Mouse (Mus musculus): ENCODE results near the gene Hdhd5.

Gene Hdhd5

DNA sequence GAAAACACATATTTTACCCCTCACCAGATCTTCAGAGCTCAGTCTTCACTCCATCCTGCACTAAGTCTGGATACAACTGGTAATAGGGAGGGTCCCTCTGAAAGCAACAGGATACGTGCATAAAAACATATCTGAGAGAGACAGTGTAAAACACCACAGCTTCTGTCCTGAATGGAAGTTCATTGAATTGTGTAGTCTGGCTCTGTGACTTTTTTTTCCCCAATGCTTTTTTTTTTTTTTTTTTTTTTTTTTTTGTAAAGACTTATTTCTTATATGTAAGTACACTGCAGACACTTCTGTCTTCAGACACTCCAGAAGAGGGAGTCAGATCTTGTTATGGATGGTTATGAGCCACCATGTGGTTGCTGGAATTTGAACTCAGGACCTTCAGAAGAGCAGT, 1.5 kb upstream of the Hdhd5 start:
- no peak for DNase-seq (ENCODE audit: low spot score)

DNA sequence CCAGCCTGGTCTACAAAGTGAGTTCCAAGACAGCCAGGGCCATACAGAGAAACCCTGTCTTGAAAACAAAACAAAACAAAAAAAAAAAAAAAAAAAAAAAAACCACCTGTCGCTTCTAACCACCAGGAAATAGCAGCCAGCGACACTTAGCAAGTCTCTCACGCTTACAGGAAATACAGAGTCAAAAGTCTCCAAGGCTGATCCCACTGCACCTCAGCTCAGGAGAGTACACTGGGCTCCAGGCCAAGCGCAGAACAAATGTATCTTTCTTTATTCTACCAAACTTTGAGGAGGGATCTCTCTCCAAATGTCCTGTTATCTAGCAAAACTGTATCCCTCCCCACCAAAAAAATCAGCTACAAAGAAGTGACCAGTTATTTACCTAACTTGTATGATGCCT, 2.0 kb downstream of the Hdhd5 start:
- DNase-seq (ENCODE audit: low spot score) = no peak

DNA sequence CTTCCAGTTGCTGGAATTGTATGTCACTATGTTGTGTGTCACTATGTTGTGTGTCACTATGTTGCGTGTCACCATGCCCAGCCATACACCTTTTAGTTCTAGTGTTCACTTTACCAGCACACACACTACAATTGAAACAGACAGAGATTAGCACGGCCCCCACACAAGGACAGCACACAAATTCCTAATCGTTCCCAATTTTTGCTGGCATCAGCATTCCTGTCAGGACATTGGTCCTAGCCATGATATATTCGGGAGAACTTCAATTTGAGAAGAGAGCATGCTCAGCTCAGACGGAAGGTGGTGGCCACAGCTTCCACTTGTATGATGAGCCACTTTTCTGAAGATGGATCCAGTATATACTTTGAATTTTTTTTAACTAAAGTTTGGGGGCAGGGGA, 6.3 kb downstream of the Hdhd5 start:
- no peak for DNase-seq (ENCODE audit: low spot score)

DNA sequence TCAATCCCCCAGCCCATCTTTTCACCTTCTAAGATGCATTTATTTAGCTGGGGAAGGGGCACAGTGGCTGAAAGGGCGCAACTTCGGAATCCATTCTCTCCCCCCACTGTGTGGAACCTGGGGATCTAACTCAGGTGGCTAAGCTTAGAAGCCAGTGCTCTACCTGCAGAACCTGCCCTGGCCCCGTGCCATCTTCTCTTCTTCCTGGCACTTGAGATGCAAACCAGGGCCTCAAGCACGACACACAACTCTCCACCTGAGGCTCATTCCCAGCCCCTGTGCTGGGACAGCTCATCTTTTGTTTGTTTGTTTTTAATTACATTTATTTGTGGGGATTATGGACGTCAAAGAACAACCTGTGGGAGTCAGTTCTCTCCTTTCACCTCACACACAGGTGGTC, 11.5 kb downstream of the Hdhd5 start:
- no peak for DNase-seq (ENCODE audit: low spot score)

DNA sequence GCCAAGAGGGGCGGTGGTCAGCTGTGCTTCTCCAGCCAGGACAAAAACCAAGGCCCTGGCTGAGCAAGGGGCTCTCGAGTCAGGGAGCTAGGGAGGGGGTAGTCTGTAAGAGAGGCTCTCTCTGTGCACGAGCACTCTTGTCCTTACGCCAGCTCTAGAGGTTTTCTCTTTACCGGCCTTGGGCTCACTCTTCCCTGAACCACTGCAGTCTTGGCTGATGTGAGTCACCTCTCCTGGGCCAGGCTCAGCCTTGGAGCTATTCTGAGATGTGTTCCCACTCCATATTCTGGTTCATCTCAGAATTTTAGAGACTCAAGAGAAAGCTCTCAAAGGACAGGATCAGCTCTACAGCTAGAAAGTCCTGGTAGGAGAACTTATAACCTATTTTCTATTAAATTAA, 13.8 kb downstream of the Hdhd5 start:
- no peak for DNase-seq (ENCODE audit: low spot score)

DNA sequence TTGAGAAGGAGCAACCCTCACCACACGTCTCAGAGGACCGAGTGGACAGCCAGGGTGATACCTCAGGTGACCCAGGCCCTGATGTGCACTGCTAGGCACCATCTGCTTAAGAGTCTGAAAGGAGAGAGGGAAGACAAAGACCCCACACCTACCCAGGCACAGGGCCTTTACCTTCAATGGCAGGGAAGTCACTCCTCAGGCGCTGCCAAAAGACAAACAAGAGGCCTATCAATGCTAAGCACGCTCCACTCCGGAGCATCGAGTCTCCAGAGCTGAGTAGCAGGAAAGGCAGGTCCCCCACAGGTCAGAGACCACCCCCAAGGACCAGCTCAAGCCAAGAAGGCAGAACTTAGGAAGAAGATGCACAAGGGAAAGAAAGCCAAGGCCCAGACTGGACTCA, 14.2 kb downstream of the Hdhd5 start:
- DNase-seq (ENCODE audit: low spot score) = no peak

DNA sequence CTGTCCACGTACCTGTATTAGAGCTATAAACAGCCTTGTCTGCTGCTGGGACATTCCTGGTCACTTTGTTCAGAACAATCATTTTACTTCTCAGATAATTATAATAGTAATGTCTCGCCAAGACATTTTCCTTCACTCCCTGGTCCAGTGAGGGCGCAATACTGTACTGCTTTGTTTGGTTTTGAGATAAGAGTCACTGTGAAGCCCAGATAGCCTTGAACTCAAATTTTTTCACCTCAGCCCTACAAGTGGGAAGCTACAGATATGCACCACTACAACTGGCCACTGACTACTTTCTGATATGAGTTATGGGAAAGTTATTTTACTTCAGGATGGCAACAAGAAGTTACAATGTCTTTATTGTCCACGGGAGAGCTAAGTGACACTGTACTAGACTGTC, 14.7 kb downstream of the Hdhd5 start:
- no peak for DNase-seq (ENCODE audit: low spot score)

DNA sequence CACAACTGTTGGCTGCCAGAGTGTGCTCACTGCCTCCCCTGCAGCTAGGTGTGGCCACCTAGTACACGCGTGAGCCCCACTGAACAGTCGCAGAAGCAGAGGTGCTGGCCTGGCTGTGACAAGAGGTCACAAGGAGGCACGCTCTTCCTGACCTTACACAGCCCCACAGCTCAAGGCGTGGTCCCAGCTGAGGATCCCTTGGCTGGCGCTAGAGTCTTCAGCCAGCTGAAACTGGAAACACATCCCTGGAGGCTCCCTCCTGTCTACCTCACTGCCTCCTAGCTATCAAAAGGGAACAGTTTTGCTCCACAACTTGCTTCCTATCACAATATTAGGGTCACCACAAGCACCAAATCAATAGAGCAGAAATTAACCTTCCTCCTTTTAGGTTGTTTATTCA, 19.9 kb downstream of the Hdhd5 start:
- no peak for DNase-seq (ENCODE audit: low spot score)

DNA sequence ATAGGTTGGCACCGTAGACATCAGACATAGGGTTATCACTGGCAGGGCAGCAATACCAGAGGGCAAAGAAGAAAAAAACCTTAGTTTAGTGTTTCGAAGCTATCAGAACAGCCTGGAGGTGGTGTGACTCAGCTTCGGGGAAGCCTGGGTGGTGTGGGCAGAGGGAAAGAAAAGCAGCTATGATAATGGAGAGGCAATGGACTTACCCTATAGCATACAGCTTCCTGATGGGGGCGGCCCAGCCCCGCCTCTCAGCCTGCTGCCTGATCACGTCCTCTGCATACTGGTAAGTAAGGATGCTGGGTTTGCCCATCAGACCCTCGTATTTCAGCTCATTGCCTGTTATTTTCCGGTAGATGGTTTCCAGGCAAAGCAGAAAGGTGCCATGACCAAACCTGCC, 20.7 kb downstream of the Hdhd5 start:
- DNase-seq (ENCODE audit: low spot score) = no peak

DNA sequence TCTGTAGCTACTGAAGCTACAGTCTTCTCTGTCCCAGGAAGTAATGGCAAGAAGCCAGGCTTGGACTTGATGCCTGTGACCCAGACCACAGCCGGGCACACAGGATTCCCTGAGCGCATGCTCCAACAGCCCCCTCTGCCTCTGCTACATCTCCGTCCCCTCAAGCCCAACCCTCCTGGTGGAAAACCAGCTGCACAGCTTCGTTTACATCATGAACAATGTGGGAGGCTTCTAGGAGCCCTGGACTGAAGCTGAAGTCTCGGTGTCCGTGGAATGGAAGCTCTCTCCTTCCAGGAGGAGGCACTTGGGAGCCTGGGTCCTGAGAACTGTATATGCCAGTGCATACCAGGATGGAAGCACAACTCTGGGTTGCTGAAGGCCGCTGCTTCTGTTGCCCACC, 21.1 kb downstream of the Hdhd5 start:
- no peak for DNase-seq (ENCODE audit: low spot score)

DNA sequence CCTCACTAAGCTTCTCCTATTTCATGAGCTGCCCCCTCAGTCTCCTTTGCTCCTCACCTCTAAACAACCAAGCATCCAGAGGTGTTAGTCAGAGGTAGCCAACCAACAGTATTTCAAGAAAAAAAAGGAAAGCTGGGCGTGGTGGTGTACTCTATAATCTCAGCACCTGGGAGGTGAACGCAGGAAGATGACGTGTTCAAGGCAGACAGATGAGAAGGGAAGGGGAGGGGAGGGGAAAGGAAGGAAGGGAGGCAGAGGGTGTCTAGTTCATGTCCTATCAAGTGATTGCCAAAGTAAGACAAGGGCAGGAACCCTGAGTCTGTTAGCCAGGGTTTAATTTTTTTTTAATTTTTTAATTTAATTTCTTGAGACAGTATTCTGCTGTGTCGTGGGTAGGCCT, 22.5 kb downstream of the Hdhd5 start:
- no peak for DNase-seq (ENCODE audit: low spot score)

DNA sequence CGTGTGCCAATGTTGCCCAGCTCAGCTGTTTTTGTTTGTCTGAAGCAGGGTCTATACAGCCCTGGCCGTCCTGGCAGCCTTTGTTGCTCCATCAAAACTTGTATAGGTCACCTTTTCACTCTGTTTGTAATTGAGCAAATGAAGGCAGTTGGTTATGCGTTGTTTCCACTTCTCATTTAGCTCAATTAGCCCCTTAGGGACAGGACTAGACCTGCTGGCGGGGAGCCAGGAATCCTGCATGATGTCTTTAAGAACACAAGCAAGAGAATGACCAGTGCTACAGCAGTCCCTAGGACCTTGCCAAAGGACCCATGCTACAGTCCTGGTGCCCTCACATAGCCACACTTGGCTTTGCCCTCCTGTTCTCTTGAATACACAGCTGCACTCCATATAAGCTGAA, 25.6 kb downstream of the Hdhd5 start:
- DNase-seq (ENCODE audit: low spot score) = no peak

DNA sequence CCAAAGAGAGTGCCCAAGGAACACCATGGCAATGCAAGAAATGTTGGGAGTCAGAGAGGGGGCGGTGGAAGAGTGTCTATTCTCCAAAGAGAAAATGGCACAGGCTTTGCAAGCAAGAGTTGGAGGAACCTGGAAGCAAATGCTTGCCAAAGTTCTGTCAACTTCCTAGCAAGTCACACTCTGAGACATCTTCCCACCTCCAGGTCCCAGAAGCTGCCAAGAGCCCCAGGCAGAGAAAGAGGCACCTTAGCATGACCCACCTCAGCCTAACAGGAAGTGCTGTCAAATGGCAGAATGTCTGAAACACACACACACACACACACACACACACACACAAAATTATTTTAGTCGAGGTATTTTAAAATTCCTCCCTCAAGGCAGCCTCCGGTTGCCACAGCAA, 27.1 kb downstream of the Hdhd5 start:
- DNase-seq (ENCODE audit: low spot score) = no peak

DNA sequence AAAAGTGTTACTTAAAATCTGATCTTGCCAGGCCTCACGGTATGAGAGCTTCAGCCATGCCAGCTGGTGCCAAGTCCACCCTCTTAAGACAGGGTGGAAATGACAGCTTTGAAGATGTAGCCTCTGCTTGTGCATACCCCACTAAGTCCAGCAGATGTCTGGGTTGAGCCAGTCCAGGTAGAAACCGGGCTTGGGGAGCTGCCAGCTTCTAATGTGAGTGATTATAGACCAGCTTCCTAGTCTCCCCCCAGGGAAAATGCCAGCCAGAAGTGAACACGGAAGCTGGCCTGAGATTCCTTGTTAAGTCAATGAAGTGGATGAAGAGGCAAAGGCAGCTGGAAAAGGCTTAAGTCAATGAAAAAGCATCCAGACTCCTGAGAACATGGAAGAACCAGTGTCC, 34.6 kb downstream of the Hdhd5 start:
- no peak for DNase-seq (ENCODE audit: low spot score)

DNA sequence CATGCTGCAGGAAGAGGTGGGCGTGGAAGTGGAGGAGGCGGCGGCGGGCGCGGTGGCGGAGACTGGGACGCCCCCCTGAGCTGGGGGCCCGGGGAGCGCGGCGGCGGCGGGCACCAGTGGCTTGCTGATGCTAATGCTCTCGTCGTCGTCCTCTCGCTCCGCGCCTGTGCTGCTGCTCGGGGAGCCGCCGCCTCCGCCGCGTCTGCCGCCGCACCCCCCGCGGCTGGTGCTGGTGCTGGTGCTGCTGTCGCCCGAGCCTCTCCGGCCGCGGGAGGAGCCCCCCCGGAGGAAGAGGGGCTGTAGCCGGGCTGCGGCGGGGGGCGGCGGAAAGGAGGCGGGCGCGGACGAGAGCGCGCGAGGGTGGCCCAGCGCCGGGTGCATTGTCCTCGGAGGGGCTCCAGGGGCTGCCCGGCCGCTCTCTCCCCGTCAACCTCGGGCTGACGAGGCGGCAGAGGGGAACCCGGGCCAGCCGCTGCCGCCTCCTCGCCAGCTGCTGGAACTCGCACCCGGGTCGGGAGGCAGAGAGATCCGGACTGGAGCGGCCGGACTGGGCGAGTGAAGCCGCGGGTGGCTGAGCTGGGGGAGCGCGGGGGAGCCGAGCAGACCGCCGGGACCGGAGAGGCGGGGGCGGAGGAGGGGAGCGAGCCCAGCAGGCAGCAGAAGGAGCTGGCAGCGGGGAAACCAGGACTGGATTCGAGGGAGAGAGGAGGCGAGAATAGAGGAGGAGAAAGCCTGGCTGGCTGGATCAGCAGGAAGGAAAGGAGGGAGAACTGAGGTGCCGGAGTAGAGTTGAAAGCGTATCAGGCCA, 37.5 kb downstream of the Hdhd5 start, which contains the start of gene Tmem121b:
TSS of gene Tmem121b (minus strand) at position 434 of the 808 bp plus-strand sequence.
- DNase-seq (ENCODE audit: low spot score) = no peak

DNA sequence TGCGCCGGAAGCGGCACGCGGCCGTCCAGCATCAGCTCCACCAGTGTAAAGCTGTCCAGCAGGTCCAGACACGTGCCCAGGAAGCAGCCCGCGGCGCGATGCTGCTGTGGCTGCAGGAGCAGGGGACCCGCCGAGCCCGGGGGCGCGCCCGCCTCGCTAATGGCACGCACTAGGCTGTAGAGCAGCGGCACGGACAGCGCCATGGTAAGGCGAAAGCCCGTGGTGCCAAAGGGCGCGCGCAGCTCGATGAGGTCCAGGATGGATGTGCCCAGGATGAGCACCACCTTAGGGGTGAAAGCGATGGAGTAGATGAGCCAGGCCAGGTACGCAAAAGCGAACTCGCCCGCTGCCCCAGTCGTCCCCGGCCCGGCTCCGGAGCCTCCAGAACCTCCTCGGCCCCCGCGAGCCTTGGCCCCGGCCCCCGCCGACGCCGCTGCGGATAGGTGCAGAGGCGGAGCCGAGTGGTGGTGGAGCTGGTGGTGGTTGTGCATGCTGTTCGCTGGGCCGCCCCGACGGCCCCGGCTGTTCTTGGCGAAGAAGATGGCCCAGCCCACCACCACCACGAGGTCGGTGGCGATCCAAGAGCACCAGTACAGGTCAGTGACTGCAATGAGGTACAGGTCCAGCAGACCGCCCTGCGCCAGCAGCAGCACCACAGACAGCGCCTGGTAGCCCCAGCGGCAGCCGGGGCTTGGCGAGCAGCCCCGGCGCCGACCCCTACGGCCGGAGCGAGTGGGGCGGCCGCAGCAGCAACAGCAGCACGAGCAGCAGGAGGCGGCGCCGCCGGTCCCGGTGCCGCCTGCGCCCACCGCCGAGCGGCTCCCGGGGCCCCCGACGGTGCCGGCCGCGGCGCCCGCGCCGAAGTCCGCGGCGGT, 38.4 kb downstream of the Hdhd5 start:
- DNase-seq (ENCODE audit: low spot score) = no peak

DNA sequence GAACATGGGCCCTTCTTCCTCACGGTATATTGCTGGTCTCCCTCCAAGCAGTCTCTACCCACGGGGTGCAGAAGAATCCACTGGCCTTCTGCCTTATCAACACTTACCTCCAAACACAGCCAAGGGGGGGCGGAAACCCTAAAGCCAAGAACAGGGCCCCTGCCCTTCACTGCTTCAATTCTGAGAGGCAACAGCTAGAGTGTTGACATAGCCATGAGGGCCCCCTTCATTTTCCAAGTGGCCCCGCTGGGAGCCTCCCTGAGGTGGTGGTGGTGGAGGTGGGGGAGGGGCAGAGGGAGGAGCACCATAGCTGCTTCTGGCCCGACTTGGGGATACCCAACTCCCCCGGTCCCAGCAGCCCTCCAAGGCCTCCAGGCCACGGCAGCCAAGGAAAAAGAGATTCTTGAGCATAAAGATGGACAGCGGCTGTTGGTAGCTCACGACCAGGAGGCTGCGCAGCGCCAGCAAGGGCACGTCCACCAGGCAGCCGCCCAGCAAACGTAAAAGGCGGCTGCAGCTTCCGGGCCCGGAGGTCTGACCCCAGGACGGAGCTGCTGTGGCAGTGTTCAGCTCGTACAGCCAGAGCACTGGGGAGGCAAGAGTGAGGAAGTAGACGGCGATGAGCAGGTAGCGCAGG, 39.1 kb downstream of the Hdhd5 start:
- no peak for DNase-seq (ENCODE audit: low spot score)

DNA sequence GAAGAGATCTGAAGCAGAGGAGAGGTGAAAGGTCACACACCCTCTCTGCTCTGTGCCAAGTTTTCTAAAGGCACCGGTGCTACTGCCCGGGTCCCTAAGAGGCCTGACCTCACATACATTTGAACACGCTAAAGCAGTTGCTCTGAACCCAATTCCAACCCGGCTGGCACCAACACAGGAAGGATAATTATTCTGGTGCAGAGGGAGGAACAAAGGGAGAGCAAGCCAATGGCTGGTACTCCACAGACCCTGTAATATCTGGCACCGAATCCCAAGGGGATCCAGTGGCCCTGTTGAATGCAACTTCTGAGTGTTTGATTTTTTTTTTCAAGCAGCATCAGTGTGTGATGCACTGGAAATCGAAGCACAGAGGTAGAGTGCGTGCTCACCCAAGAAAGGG, 40.1 kb downstream of the Hdhd5 start:
- no peak for DNase-seq (ENCODE audit: low spot score)

DNA sequence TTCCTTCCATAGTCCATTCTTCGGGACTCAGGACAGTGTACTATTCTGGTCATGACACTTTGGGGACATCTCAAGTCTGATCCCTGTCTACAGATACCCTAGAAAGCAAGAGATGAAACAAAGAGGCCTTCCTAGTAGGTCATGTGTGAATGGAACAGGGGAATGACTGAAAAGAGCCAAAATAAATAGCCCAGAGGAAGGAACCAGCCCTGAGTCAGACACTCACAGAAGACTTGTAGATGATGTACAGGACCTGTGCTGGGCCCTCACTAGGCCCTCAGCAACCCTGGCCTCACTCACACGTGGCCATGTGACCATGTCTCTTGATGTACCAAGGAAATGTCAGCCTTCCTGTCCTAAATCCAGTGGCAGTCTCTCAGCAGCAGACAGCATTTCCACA, 41.7 kb downstream of the Hdhd5 start:
- no peak for DNase-seq (ENCODE audit: low spot score)

DNA sequence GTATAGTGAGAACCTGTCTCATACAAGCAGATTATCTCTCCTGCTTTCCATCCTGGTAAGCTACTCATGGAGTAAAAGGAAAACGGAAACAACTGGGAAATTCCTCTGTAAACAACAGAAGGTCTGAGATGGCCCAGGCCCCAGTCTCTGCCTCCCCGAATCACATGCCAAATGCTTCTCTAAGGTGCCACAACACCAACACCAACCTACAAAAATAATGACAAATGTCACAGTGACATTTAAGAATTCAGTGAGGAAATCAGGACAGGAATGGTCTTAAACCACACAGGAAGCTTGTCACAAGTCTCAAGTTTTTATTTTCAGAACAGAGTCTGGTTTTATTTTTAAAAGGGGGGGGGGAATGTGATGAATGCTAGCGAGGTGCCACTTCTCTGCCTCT, 42.5 kb downstream of the Hdhd5 start:
- DNase-seq (ENCODE audit: low spot score) = no peak

DNA sequence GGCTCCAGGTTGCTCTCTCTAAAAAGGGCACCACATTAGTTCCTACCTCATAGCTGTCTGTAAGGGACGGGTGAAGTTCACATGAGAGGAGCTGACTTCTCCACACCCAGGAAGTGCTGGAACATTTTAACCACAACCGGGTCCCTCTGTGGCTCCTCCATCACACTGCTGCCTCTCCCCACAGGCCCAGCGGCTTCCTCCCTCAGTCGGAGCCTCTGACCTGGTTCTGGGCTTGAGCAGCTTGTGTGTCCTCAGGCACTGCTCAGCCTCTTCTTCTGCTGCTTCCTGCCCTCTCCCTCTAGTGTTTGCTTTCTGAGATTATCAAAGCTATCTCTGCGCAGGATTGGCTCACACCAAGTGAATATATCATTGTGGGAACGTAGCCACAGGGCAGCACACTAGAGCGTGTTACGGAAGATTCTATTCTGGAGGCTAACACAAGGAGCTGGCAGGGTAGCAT, 45.0 kb downstream of the Hdhd5 start:
- DNase-seq (ENCODE audit: low spot score) = no peak

DNA sequence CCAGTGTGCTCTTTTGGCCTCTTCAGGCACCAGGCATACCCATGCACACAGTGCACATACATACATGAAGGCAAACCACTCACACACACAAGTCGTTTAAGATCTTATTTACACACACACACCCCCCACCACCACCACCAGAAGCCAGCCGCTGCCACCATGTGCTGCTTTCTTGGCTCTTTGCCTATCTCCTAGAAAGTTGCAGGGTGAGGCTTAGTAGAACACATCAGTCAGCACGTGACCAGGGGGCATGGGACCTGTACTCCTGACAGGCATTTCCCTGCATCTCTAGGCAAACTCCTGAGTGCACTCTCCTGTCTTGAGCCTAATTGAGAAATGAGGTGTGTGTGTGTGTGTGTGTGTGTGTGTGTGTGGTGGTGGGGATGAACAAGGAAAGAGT, 46.1 kb downstream of the Hdhd5 start:
- peak; percentile 37 for DNase-seq (ENCODE audit: low spot score)

DNA sequence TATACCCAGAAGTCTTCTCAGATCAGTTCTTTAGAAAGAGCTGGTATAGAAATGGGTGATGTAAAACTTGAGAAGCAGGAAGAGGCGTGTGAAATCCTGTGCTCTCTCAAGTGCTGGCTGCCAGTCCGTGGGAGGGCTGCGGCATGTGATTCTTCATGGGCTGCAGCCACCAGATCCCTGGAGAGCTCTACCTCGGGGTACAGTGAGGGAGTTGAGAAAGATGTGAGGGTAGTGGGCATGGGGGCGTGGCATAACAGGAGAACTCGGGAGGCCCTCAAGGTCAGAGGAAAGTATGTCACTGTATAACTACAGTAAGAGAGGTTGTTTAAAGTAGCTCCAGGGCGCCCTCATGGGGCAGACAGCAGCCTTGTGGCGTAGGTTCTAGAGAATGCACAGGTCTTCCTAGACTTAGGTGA, 47.9 kb downstream of the Hdhd5 start:
- peak; percentile 54 for DNase-seq (ENCODE audit: low spot score)

Data from spleen, adult 12 weeks (tissue).